Mouse (Mus musculus) midbrain, embryonic 13.5 days (tissue): Measurements from ENCODE around the gene Hgfac. TPM values are rescaled to one million over a fixed set of nuclear protein-coding genes. Genes with fewer than 3 reads are reported as not detected.

Experiments used
- ATAC-seq: fragments of 200-750 bp; cut with Nextera tagmentation; 2 replicates; pipeline ENCODE4 v1.8.0; 2017; ENCODE audit warnings: mild to moderate bottlenecking, moderate TSS enrichment, moderate library complexity
- H3K27ac ChIP-seq: fragments of 300-500 bp; sonication (generic); 2 replicates; pipeline ENCODE4 v1.5.1; 2015; ENCODE audit warnings: inconsistent platforms, mild to moderate bottlenecking, moderate library complexity
- H3K27me3 ChIP-seq: fragments of 300-500 bp; sonication (generic); 2 replicates; pipeline ENCODE4 v1.6.1; 2015; ENCODE audit warnings: mild to moderate bottlenecking, inconsistent platforms
- H3K36me3 ChIP-seq: fragments of 300-500 bp; sonication (generic); 2 replicates; pipeline ENCODE4 v1.6.1; 2015; ENCODE audit warnings: mild to moderate bottlenecking, inconsistent platforms
- H3K4me1 ChIP-seq: fragments of 300-500 bp; sonication (generic); replicated peaks from 2 replicates; pipeline ENCODE4 v1.6.1; 2015; ENCODE audit warnings: inconsistent platforms
- H3K4me2 ChIP-seq: fragments of 300-500 bp; sonication (generic); replicated peaks from 2 replicates; pipeline ENCODE4 v1.6.1; 2015; ENCODE audit warnings: moderate library complexity, mild to moderate bottlenecking, inconsistent platforms
- H3K4me3 ChIP-seq: fragments of 300-500 bp; sonication (generic); replicated peaks from 2 replicates; pipeline ENCODE4 v1.5.1; 2015; ENCODE audit warnings: mild to moderate bottlenecking, inconsistent platforms
- H3K9ac ChIP-seq: fragments of 300-500 bp; sonication (generic); replicated peaks from 2 replicates; pipeline ENCODE4 v1.6.1; 2015; ENCODE audit warnings: mild to moderate bottlenecking, inconsistent platforms
- H3K9me3 ChIP-seq: fragments of 300-500 bp; sonication (generic); 2 replicates; pipeline ENCODE4 v1.6.1; 2016; ENCODE audit warnings: mild to moderate bottlenecking, inconsistent platforms
- WGBS: fragments of 180-500 bp; shearing (Covaris S2); methylation state at CpG from one replicate; pipeline ENCODE4 v1.1.7; 2015; 5-methylcytosine and 5-hydroxymethylcytosine counted together
- polyA plus RNA-seq: library from polyadenylated mRNA; unstranded; fragments of >200 nt; fragmentation: Nextera tagmentation; extraction: Ambion mirVana; gene quantifications from 2 replicates; pipeline ENCODE4 v1.2.1, GENCODE M21; 2015

The Hgfac gene
- 1.0 and 1.2 TPM in 2 replicates for polyA plus RNA-seq

GRCm38 (mm10) chr5:35041268-35041829, at the start of gene Hgfac:
Hgfac (plus strand) TSS chr5:35041509.
- Histone ChIP-seq H3K36me3 (no peaks in the 10 kb centered on the region), H3K4me3 (no peak within 1 kb of the TSS), H3K9me3 (no peaks in the 10 kb centered on the region), H3K9ac (no peak within 1 kb of the TSS), H3K4me1 (no peaks in the 10 kb centered on the region), H3K27ac (no peak within 1 kb of the TSS), H3K4me2 (no peak within 1 kb of the TSS), H3K27me3 (no peaks in the 10 kb centered on the region)
- no peak for ATAC-seq
- WGBS, result 63% methylated on average over 6 of the region's 6 CpGs

GRCm38 (mm10) chr5:34998754-34999153, 42.6 kb upstream of the Hgfac start:
- H3K36me3 ChIP-seq, result peaks cover 20% of the 10 kb centered on the region
- WGBS, result 49% methylated on average over 3 of the region's 3 CpGs
- H3K27ac ChIP-seq, result no peak overlapping the region
- ATAC-seq, result no peak
- no peaks in the 10 kb centered on the region for H3K9me3 ChIP-seq
- peaks cover 27% of the 10 kb centered on the region for H3K4me1 ChIP-seq
- no peak overlapping the region for H3K9ac ChIP-seq
- H3K4me2 ChIP-seq, result no peak overlapping the region
- no peaks in the 10 kb centered on the region for H3K27me3 ChIP-seq
- no peak overlapping the region for H3K4me3 ChIP-seq

- Histone ChIP-seq H3K9ac (no peak overlapping the region), H3K4me1 (peaks cover 27% of the 10 kb centered on the region), H3K4me3 (no peak overlapping the region), H3K4me2 (no peak overlapping the region), H3K27me3 (no peaks in the 10 kb centered on the region), H3K9me3 (no peaks in the 10 kb centered on the region), H3K36me3 (peaks cover 16% of the 10 kb centered on the region), H3K27ac (no peak overlapping the region)
- no peak for ATAC-seq
- 86% methylated on average over 6 of the region's 6 CpGs for WGBS
Measured at GRCm38 (mm10) chr5:34999281-34999680, 42.0 kb upstream of the Hgfac start.

GRCm38 (mm10) chr5:35000323-35000722, 41.0 kb upstream of the Hgfac start:
- peaks cover 13% of the 10 kb centered on the region for H3K36me3 ChIP-seq
- H3K9ac ChIP-seq, result no peak overlapping the region
- H3K4me2 ChIP-seq, result no peak overlapping the region
- ATAC-seq, result no peak
- H3K27me3 ChIP-seq, result no peaks in the 10 kb centered on the region
- peaks cover 27% of the 10 kb centered on the region for H3K4me1 ChIP-seq
- no peak overlapping the region for H3K27ac ChIP-seq
- H3K9me3 ChIP-seq, result no peaks in the 10 kb centered on the region
- H3K4me3 ChIP-seq, result no peak overlapping the region

GRCm38 (mm10) chr5:35001144-35001543, 40.2 kb upstream of the Hgfac start:
- Histone ChIP-seq H3K4me3 (no peak overlapping the region), H3K27ac (no peak overlapping the region), H3K36me3 (peaks cover 17% of the 10 kb centered on the region), H3K4me1 (peaks cover 27% of the 10 kb centered on the region), H3K9me3 (no peaks in the 10 kb centered on the region), H3K4me2 (no peak overlapping the region), H3K27me3 (no peaks in the 10 kb centered on the region), H3K9ac (no peak overlapping the region)
- no peak for ATAC-seq
- WGBS, result 72% methylated on average over 3 of the region's 3 CpGs

DNA sequence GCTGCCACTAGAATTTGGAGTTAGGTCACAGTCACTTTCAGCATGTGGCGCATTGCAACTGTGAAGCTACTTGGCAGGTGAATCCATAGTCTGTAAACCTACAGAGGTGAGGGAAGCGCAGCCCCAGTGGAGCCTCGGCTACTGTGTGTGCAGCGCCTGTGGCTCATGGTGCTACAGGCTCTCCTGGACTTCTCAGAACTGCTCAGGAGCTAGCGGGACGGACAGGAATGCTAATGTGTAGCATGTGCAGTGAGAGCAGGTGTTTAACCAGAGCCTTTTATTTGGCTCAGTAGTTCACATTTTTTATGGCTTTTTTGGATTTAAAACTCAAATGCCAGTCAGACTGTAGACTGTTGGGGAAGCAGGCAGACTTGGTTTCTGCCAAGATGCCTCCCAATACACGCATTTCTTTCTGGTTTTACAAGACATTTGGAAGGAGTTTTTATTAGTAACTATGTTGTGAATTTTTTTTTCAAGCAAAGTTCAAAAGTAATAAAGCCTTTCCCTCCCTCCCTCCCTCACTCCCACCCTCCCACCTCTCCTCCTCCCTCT, 37.6 kb upstream of the Hgfac start:
- H3K9ac ChIP-seq, result no peak overlapping the region
- no peak; the same call in 1 of the 2 replicates for ATAC-seq
- H3K4me1 ChIP-seq, result peaks cover 20% of the 10 kb centered on the region
- H3K36me3 ChIP-seq, result peaks cover 20% of the 10 kb centered on the region; the same call in 1 of the 2 replicates
- H3K4me2 ChIP-seq, result no peak overlapping the region
- 86% methylated on average over 7 of the region's 7 CpGs for WGBS
- H3K27me3 ChIP-seq, result no peaks in the 10 kb centered on the region
- H3K4me3 ChIP-seq, result no peak overlapping the region
- H3K9me3 ChIP-seq, result no peaks in the 10 kb centered on the region
- H3K27ac ChIP-seq, result 0 out of 2 replicates have a peak overlapping the region, but pooled peaks have one; percentile 41

- Histone ChIP-seq H3K4me1 (peaks cover 18% of the 10 kb centered on the region), H3K27ac (no peak overlapping the region), H3K4me2 (no peak overlapping the region), H3K9ac (no peak overlapping the region), H3K4me3 (no peak overlapping the region), H3K27me3 (no peaks in the 10 kb centered on the region), H3K9me3 (no peaks in the 10 kb centered on the region), H3K36me3 (peaks cover 20% of the 10 kb centered on the region; the same call in 1 of the 2 replicates)
- 98% methylated on average over 2 of the region's 2 CpGs for WGBS
- ATAC-seq, result no peak
Measured at GRCm38 (mm10) chr5:35004769-35005168, 36.5 kb upstream of the Hgfac start.

GRCm38 (mm10) chr5:35005659-35006058, 35.6 kb upstream of the Hgfac start:
- no peak overlapping the region for H3K4me3 ChIP-seq
- H3K4me1 ChIP-seq, result peaks cover 15% of the 10 kb centered on the region
- peaks cover 20% of the 10 kb centered on the region; the same call in 1 of the 2 replicates for H3K36me3 ChIP-seq
- ATAC-seq, result no peak
- H3K27ac ChIP-seq, result no peak overlapping the region
- H3K9me3 ChIP-seq, result no peaks in the 10 kb centered on the region
- H3K9ac ChIP-seq, result no peak overlapping the region
- no peaks in the 10 kb centered on the region for H3K27me3 ChIP-seq
- 92% methylated on average over 3 of the region's 3 CpGs for WGBS
- H3K4me2 ChIP-seq, result no peak overlapping the region

GRCm38 (mm10) chr5:35006599-35006998, 34.7 kb upstream of the Hgfac start:
- H3K4me1 ChIP-seq, result peaks cover 10% of the 10 kb centered on the region
- H3K9ac ChIP-seq, result no peak overlapping the region
- H3K4me3 ChIP-seq, result no peak overlapping the region
- no peaks in the 10 kb centered on the region for H3K9me3 ChIP-seq
- ATAC-seq, result no peak
- H3K4me2 ChIP-seq, result no peak overlapping the region
- H3K27me3 ChIP-seq, result no peaks in the 10 kb centered on the region
- H3K36me3 ChIP-seq, result peaks cover 22% of the 10 kb centered on the region; the same call in 1 of the 2 replicates
- no peak overlapping the region for H3K27ac ChIP-seq
- 85% methylated on average over 2 of the region's 2 CpGs for WGBS

DNA sequence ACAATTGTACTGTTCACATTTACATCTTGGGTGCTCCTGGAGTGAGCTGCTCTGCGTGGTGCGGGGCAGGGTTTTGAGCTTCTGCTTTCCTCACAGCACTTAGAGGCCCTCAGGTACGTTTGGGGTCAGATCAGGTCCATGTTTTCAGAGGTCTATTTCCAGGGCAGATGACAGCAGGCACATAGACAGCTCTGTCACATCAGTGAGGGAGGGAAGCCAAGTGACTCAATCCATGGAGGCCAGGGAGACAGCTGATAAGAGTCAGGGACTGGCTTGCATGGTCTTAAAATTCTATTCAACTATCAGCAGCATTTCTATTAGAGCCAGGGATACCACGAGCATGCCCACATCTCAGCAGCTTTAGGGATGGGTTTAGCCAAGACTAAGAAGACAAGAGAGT, 32.1 kb upstream of the Hgfac start:
- ATAC-seq, result no peak
- peaks cover 16% of the 10 kb centered on the region; the same call in 1 of the 2 replicates for H3K36me3 ChIP-seq
- H3K27me3 ChIP-seq, result no peaks in the 10 kb centered on the region
- H3K4me1 ChIP-seq, result peaks cover 17% of the 10 kb centered on the region
- WGBS, result 96% methylated on average over 4 of the region's 4 CpGs
- no peak overlapping the region for H3K9ac ChIP-seq
- no peak overlapping the region for H3K27ac ChIP-seq
- H3K4me2 ChIP-seq, result no peak overlapping the region
- H3K4me3 ChIP-seq, result no peak overlapping the region
- H3K9me3 ChIP-seq, result no peaks in the 10 kb centered on the region

GRCm38 (mm10) chr5:35010656-35011055, 30.7 kb upstream of the Hgfac start:
- H3K27ac ChIP-seq, result no peak overlapping the region
- peaks cover 13% of the 10 kb centered on the region; the same call in 1 of the 2 replicates for H3K36me3 ChIP-seq
- 81% methylated on average over 5 of the region's 5 CpGs for WGBS
- no peak overlapping the region for H3K4me2 ChIP-seq
- H3K27me3 ChIP-seq, result no peaks in the 10 kb centered on the region
- no peaks in the 10 kb centered on the region for H3K9me3 ChIP-seq
- H3K4me3 ChIP-seq, result no peak overlapping the region
- no peak for ATAC-seq
- no peak overlapping the region for H3K9ac ChIP-seq
- H3K4me1 ChIP-seq, result peaks cover 25% of the 10 kb centered on the region

- WGBS, result 94% methylated on average over 6 of the region's 6 CpGs
- peaks cover 10% of the 10 kb centered on the region; the same call in 1 of the 2 replicates for H3K36me3 ChIP-seq
- no peaks in the 10 kb centered on the region for H3K9me3 ChIP-seq
- peaks cover 25% of the 10 kb centered on the region for H3K4me1 ChIP-seq
- H3K9ac ChIP-seq, result no peak overlapping the region
- H3K4me3 ChIP-seq, result no peak overlapping the region
- H3K4me2 ChIP-seq, result no peak overlapping the region
- H3K27ac ChIP-seq, result no peak overlapping the region
- no peak for ATAC-seq
- H3K27me3 ChIP-seq, result no peaks in the 10 kb centered on the region
Measured at GRCm38 (mm10) chr5:35011156-35011923, 30.0 kb upstream of the Hgfac start.
